Mouse (Mus musculus): ENCODE measurements around the gene Cdkn1a.
"Not testable (repeated sequence)": the region's sequence is repeated elsewhere in the genome, so short reads cannot be mapped to it uniquely, and the experiment has no call there.

The Cdkn1a gene

GRCm38 (mm10) chr17:29084656-29085055, 6.1 kb upstream of the Cdkn1a start:
- DNase-seq = no peak

GRCm38 (mm10) chr17:29085266-29085665, 5.5 kb upstream of the Cdkn1a start:
- DNase-seq = no peak

- DNase-seq = no peak
Measured at GRCm38 (mm10) chr17:29086916-29087315, 3.9 kb upstream of the Cdkn1a start.

GRCm38 (mm10) chr17:29091348-29091944, 670 bp downstream of the Cdkn1a start:
- no peak for DNase-seq

- DNase-seq = no peak
Measured at GRCm38 (mm10) chr17:29092497-29092896, 1.7 kb downstream of the Cdkn1a start.

GRCm38 (mm10) chr17:29093110-29093952, 2.6 kb downstream of the Cdkn1a start:
- peak; percentile 96 for DNase-seq

GRCm38 (mm10) chr17:29093961-29094309, 3.2 kb downstream of the Cdkn1a start:
- DNase-seq = no peak

GRCm38 (mm10) chr17:29094310-29095181, 3.8 kb downstream of the Cdkn1a start:
- DNase-seq = peak; percentile 91

- DNase-seq = peak; percentile 98
Measured at GRCm38 (mm10) chr17:29095201-29095733, 4.5 kb downstream of the Cdkn1a start.

- no peak for DNase-seq
Measured at GRCm38 (mm10) chr17:29096245-29096644, 5.5 kb downstream of the Cdkn1a start.

GRCm38 (mm10) chr17:29096851-29097561, 6.2 kb downstream of the Cdkn1a start:
- no peak for DNase-seq

GRCm38 (mm10) chr17:29098291-29098690, 7.5 kb downstream of the Cdkn1a start:
- DNase-seq = no peak

GRCm38 (mm10) chr17:29099076-29099475, 8.3 kb downstream of the Cdkn1a start:
- DNase-seq = no peak

GRCm38 (mm10) chr17:29100627-29101026, 9.9 kb downstream of the Cdkn1a start:
- no peak for DNase-seq

- DNase-seq = not testable (repeated sequence)
Measured at GRCm38 (mm10) chr17:29110356-29110755, 19.6 kb downstream of the Cdkn1a start.

GRCm38 (mm10) chr17:29111332-29111731, 20.6 kb downstream of the Cdkn1a start:
- DNase-seq = peak; percentile 43

- DNase-seq = peak; percentile 43
Measured at GRCm38 (mm10) chr17:29113591-29114352, 23.0 kb downstream of the Cdkn1a start, which contains the start of gene Rab44. Gene Rab44, plus strand, starts transcription at chr17:29114145.

GRCm38 (mm10) chr17:29116023-29116422, 25.2 kb downstream of the Cdkn1a start:
- no peak for DNase-seq

GRCm38 (mm10) chr17:29117006-29117648, 26.4 kb downstream of the Cdkn1a start:
- DNase-seq = no peak

GRCm38 (mm10) chr17:29118057-29118456, 27.3 kb downstream of the Cdkn1a start:
- DNase-seq = no peak

- DNase-seq = peak; percentile 73
Measured at GRCm38 (mm10) chr17:29120666-29121065, 29.9 kb downstream of the Cdkn1a start.
